Mouse (Mus musculus) kidney, embryonic 14.5 days (tissue): Measurements from ENCODE around the gene Mvp. TPM values are rescaled to one million over a fixed set of nuclear protein-coding genes. Genes with fewer than 3 reads are reported as not detected.

Experiments
- ATAC-seq: fragments of 200-750 bp; cut with Nextera tagmentation; 2 replicates; pipeline ENCODE4 v1.8.0; 2017; ENCODE audit warnings: moderate number of reproducible peaks, mild to moderate bottlenecking, moderate TSS enrichment, moderate library complexity; ENCODE audit not compliant: low FRiP score, low TSS enrichment
- H3K27ac ChIP-seq: fragments of 300-500 bp; sonication (generic); 2 replicates; pipeline ENCODE4 v1.5.1; 2014; ENCODE audit warnings: low read depth, mild to moderate bottlenecking, low read length, moderate library complexity, mixed read lengths
- H3K27me3 ChIP-seq: fragments of 300-500 bp; sonication (generic); 2 replicates; pipeline ENCODE4 v1.6.1; 2014; ENCODE audit warnings: mild to moderate bottlenecking, low read length; ENCODE audit not compliant: control insufficient read depth, insufficient read depth
- H3K36me3 ChIP-seq: fragments of 300-500 bp; sonication (generic); 2 replicates; pipeline ENCODE4 v1.6.1; 2014; ENCODE audit warnings: low read length, mixed read lengths; ENCODE audit not compliant: control insufficient read depth, insufficient read depth
- H3K4me1 ChIP-seq: fragments of 300-500 bp; sonication (generic); 2 replicates; pipeline ENCODE4 v1.6.1; 2014; ENCODE audit warnings: low read length, mixed read lengths; ENCODE audit not compliant: control insufficient read depth, insufficient read depth
- H3K4me2 ChIP-seq: fragments of 300-500 bp; sonication (generic); replicated peaks from 2 replicates; pipeline ENCODE4 v1.6.1; 2014; ENCODE audit warnings: low read depth, mild to moderate bottlenecking, low read length
- H3K4me3 ChIP-seq: fragments of 300-500 bp; sonication (generic); 2 replicates; pipeline ENCODE4 v1.5.1; 2014; ENCODE audit warnings: mild to moderate bottlenecking, low read length
- H3K9ac ChIP-seq: fragments of 300-500 bp; sonication (generic); 2 replicates; pipeline ENCODE4 v1.6.1; 2014; ENCODE audit warnings: low read depth, mild to moderate bottlenecking, low read length, moderate library complexity
- H3K9me3 ChIP-seq: fragments of 300-500 bp; sonication (generic); 2 replicates; pipeline ENCODE4 v1.6.1; 2016; ENCODE audit warnings: low read length; ENCODE audit not compliant: control insufficient read depth
- WGBS: fragments of 180-500 bp; shearing (Covaris S2); extraction: QIAGEN DNeasy Blood & Tissue Kit; methylation state at CpG from one replicate; pipeline ENCODE4 v1.1.7; 2014; 5-methylcytosine and 5-hydroxymethylcytosine counted together
- polyA plus RNA-seq: library from polyadenylated mRNA; unstranded; fragments of >200 nt; fragmentation: Nextera tagmentation; extraction: Ambion mirVana; gene quantifications from 2 replicates; pipeline ENCODE4 v1.2.1, GENCODE M21; 2014

Gene Mvp
- polyA plus RNA-seq, 1 experiment from 2014 or later, result 9.7 TPM

DNA sequence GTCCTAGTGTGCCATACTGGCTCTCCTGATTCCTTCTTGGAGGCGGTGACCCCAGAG, 38.7 kb downstream of the Mvp start, which contains the start of gene Cdipt:
Cdipt (plus strand) TSS at position 22 of the 57 bp plus-strand sequence.
- Histone ChIP-seq H3K27me3 (no peaks in the 10 kb centered on the region), H3K4me3 (peak within 1 kb of the TSS; percentile 100), H3K9ac (peak within 1 kb of the TSS; percentile 99), H3K4me1 (peaks cover 4% of the 10 kb centered on the region; the same call in 1 of the 2 replicates), H3K27ac (peak within 1 kb of the TSS; percentile 97), H3K36me3 (peaks cover 28% of the 10 kb centered on the region), H3K9me3 (no peaks in the 10 kb centered on the region), H3K4me2 (peak within 1 kb of the TSS; percentile 58)
- 0% methylated on average over 1 of the region's 1 CpGs for WGBS
- no peak for ATAC-seq

DNA sequence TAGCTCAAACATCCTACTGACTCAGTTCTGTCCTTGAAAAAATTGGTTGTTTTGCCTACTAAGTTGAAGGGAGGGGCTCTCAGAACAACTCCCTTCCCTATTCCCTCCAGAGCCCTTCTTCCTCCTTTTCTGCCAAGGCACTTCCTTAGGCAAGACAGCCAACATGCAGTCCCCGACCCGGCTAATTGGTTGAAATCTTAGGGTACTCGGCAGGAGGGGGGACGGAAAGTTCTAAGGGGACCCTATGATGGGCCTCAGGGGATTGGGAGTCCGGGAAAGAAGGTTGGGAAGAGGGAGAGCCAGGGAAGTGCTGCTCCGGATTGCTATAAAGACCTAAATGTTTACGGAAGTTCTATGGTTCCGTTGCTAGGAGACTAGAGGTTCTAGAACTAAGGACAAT, 38.9 kb downstream of the Mvp start:
- 14% methylated on average over 8 of the region's 8 CpGs for WGBS
- Histone ChIP-seq H3K4me1 (peaks cover 4% of the 10 kb centered on the region; the same call in 1 of the 2 replicates), H3K4me2 (peak overlapping the region; percentile 58), H3K9me3 (no peaks in the 10 kb centered on the region), H3K27me3 (no peaks in the 10 kb centered on the region), H3K27ac (peak overlapping the region; percentile 97), H3K9ac (peak overlapping the region; percentile 42), H3K4me3 (peak overlapping the region; percentile 100), H3K36me3 (peaks cover 27% of the 10 kb centered on the region)
- ATAC-seq, result peak; percentile 30; the same call in 1 of the 2 replicates

DNA sequence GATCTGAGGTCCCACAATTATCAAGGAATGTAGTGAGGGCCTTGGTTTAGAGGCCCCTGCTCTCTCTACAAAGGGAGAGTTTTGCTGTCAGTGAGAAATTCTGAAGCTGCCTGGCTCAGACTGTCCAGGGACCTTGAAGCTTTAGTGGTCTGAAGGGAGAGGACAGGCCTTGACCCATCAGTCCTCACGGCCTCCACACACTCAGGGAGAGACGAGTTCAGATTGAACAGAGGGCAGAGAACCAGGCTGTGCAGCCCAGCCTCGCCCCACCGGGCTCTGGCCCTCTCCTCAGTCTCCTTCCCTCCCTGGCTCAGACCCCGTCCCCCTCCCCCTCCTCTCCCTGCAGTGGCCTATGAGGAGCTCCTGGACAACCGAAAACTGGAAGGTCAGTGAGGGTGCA, 47.1 kb downstream of the Mvp start:
- ATAC-seq, result no peak
- H3K27ac ChIP-seq, result no peak overlapping the region
- no peak overlapping the region for H3K4me3 ChIP-seq
- no peaks in the 10 kb centered on the region for H3K4me1 ChIP-seq
- WGBS, result 64% methylated on average over 6 of the region's 6 CpGs
- H3K9me3 ChIP-seq, result no peaks in the 10 kb centered on the region
- H3K4me2 ChIP-seq, result no peak overlapping the region
- H3K36me3 ChIP-seq, result no peaks in the 10 kb centered on the region
- peaks cover 19% of the 10 kb centered on the region for H3K27me3 ChIP-seq
- no peak overlapping the region for H3K9ac ChIP-seq

DNA sequence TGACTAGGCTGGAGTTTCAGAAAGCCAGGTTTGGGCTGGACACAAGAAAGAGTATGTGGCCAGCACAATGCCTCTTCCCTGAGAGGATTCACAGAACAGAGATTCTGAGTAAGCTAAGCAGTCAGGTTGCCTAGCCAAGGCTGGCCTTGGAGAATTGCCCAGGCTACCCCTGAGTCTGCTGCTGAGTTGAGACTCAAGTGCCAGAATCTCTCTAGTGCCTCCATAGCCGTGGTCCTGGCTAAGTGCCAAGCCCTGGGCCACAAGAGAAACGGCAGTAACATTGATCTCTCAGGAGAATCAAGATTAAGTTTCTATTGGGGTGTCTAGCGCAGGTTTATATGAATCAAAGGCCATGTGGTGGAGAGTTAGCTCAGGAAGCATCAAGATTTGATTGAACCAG, 48.9 kb downstream of the Mvp start:
- H3K4me2 ChIP-seq, result no peak overlapping the region
- no peaks in the 10 kb centered on the region for H3K4me1 ChIP-seq
- no peaks in the 10 kb centered on the region for H3K9me3 ChIP-seq
- H3K4me3 ChIP-seq, result no peak overlapping the region
- H3K27ac ChIP-seq, result no peak overlapping the region
- H3K27me3 ChIP-seq, result peaks cover 20% of the 10 kb centered on the region
- no peak for ATAC-seq
- WGBS, result 70% methylated on average over 3 of the region's 3 CpGs
- H3K9ac ChIP-seq, result no peak overlapping the region
- no peaks in the 10 kb centered on the region for H3K36me3 ChIP-seq

DNA sequence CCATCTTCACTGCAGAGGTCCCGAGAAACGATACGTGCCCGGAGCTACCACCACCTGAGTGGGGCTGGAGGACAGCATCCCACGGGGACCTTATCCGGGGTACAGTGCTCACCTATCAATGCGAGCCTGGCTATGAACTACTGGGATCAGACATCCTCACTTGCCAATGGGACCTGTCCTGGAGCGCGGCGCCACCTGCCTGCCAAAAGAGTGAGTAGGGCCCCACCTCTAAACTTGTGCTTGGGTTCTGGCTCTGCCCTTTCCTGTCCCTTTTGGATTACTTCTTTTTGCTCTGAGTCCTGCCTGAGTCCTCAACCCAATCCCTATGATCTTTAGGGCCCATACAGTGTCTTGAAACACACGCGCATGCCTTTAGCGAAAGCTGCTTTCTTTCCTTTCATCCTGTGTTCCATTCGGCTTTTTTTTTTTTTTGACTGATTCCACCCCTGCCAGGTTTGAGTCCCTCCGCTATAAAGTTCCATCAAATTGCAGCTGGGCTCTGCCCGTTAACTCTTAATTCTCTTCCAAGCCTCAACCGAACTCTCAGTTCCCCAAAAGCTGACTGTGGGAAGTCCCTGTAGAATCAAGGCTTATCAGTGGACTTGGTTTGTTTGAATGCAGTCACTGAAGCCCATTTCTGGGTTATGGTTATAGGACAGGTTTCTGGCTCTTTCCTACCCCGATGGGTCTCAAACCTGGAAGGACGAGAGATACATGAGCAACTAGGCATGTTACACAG, 50.7 kb downstream of the Mvp start:
- 26% methylated on average over 19 of the region's 19 CpGs for WGBS
- Histone ChIP-seq H3K9ac (no peak overlapping the region), H3K27ac (no peak overlapping the region), H3K4me1 (no peaks in the 10 kb centered on the region), H3K4me2 (peak overlapping the region; percentile 4; the same call in 1 of the 2 replicates), H3K4me3 (no peak overlapping the region), H3K27me3 (peaks cover 20% of the 10 kb centered on the region), H3K9me3 (no peaks in the 10 kb centered on the region), H3K36me3 (no peaks in the 10 kb centered on the region)
- peak; percentile 35; the same call in 1 of the 2 replicates for ATAC-seq

DNA sequence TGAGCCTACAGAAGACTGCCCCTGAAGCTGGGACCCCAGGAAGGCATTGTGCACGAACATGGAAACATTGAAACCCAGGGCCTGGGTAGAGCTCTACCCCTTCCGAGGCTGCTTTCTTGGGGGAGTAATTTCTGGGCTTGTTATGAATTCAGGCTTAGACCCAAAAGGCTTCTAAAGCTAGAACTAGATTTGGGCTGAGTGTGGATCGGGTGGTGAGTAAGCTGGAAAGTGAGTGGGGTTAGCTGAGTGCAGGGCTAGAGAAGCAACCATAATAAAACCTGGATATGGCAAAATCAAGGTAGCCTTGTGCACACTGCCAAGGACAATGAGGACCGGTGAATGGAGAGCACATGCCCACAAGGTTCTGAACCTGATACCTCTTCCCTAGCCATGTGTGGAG, 52.5 kb downstream of the Mvp start:
- H3K9me3 ChIP-seq, result no peaks in the 10 kb centered on the region
- H3K9ac ChIP-seq, result no peak overlapping the region
- H3K4me3 ChIP-seq, result no peak overlapping the region
- H3K27me3 ChIP-seq, result peaks cover 20% of the 10 kb centered on the region
- H3K4me2 ChIP-seq, result no peak overlapping the region
- no peak overlapping the region for H3K27ac ChIP-seq
- WGBS, result 87% methylated on average over 4 of the region's 4 CpGs
- ATAC-seq, result no peak
- no peaks in the 10 kb centered on the region for H3K4me1 ChIP-seq
- H3K36me3 ChIP-seq, result no peaks in the 10 kb centered on the region

DNA sequence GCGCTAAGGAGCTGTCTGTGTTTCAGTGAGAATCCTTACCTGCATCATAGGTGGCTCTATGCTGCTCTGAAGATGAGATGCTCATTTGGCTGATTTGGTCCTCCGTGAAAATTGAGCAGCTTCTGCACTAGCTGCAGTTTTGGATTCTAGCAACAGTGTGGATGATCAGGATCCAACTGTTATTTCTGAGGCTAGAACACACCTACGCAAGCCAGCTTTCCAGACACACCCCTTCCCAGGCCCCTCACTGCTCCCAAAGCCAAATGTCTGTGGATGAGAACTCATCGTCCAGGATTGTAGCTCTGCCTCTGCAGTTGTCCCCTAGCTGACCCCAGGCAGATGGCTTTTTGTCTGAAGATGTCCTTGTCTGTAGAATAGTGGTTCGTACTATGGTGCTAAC, 53.3 kb downstream of the Mvp start:
- Histone ChIP-seq H3K4me1 (no peaks in the 10 kb centered on the region), H3K27ac (no peak overlapping the region), H3K9me3 (no peaks in the 10 kb centered on the region), H3K4me3 (no peak overlapping the region), H3K4me2 (no peak overlapping the region), H3K36me3 (no peaks in the 10 kb centered on the region), H3K27me3 (peaks cover 20% of the 10 kb centered on the region), H3K9ac (no peak overlapping the region)
- WGBS, result 81% methylated on average over 5 of the region's 5 CpGs
- ATAC-seq, result no peak

DNA sequence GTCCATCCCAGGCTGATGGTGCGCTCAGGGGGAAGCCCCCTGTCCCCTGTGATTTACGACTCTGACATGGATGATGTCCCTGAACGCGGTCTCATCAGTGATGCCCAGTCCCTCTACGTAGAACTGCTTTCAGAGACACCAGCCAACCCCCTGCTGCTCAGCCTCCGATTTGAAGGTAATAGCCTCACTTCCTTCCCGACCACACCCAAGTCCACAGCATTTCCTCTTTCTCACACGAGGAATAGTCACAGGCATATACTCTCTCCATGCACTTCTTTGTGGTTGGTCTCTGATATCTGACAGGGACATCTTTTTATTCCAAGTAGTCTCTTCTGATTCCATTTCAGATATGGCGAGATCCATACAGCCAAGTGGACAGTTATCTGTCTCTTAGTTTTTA, 54.6 kb downstream of the Mvp start:
- 61% methylated on average over 9 of the region's 9 CpGs for WGBS

DNA sequence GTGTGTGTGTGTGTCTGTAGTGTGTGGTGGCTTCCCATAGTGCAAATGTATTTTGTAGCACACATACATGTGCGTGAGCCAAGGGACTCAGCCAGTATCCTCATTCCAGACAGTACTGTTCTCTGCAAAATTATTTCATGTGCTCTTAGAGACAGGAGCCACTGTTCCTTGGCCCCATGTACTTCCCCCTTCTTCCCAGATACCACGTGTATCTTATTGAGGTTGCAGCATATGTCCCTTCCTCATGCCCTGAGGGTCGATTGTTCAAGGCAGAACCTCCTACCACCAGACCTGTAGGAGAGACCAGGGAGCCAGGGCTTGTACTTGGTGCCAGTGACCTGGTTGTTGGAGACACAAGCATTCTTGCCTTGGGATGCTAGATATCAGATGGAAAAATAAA, 59.3 kb downstream of the Mvp start:
- H3K9me3 ChIP-seq, result no peaks in the 10 kb centered on the region
- no peak overlapping the region for H3K4me2 ChIP-seq
- 0 out of 2 replicates have a peak, but pooled peaks cover under 1% of the 10 kb centered on the region for H3K4me1 ChIP-seq
- no peak overlapping the region for H3K9ac ChIP-seq
- no peak for ATAC-seq
- 59% methylated on average over 3 of the region's 3 CpGs for WGBS
- no peak overlapping the region for H3K27ac ChIP-seq
- H3K36me3 ChIP-seq, result no peaks in the 10 kb centered on the region
- H3K27me3 ChIP-seq, result peaks cover 19% of the 10 kb centered on the region
- H3K4me3 ChIP-seq, result no peak overlapping the region

More for the DNA sequence above, 54.6 kb downstream of the Mvp start:
- no peaks in the 10 kb centered on the region for H3K36me3 ChIP-seq
- peaks cover 20% of the 10 kb centered on the region for H3K27me3 ChIP-seq
- no peaks in the 10 kb centered on the region for H3K4me1 ChIP-seq
- H3K9me3 ChIP-seq, result no peaks in the 10 kb centered on the region
- H3K9ac ChIP-seq, result no peak overlapping the region
- no peak overlapping the region for H3K27ac ChIP-seq
- no peak for ATAC-seq
- H3K4me3 ChIP-seq, result no peak overlapping the region
- no peak overlapping the region for H3K4me2 ChIP-seq
